Mouse (Mus musculus) thymus, adult 2 months (tissue): ENCODE results near the gene P2ry4.

ENCODE experiments used
- CTCF ChIP-seq: fragments of 200-500 bp; IDR thresholded peaks from 2 replicates; pipeline ENCODE4 v1.5.1; 2012; ENCODE audit warnings: mild to moderate bottlenecking, control low read depth, low read length, moderate library complexity, borderline replicate concordance; ENCODE audit not compliant: control insufficient read depth, poor library complexity, insufficient read depth; ENCODE audit errors: extremely low read depth
- POLR2A ChIP-seq: fragments of 200-500 bp; IDR thresholded peaks from 2 replicates; pipeline ENCODE4 v1.6.1; 2012; ENCODE audit warnings: mild to moderate bottlenecking, low read length, control low read depth, moderate library complexity; ENCODE audit not compliant: control insufficient read depth, poor library complexity, insufficient read depth; ENCODE audit errors: extremely low read depth

GRCm38 (mm10) chrX:100597439-100597838 is 2.8 kb upstream of the P2ry4 start:
- TF ChIP-seq CTCF (no peak), POLR2A (no peak)
